Comparison of ENCODE assay signal across 13 mouse cellular contexts in the genomic region with DNA sequence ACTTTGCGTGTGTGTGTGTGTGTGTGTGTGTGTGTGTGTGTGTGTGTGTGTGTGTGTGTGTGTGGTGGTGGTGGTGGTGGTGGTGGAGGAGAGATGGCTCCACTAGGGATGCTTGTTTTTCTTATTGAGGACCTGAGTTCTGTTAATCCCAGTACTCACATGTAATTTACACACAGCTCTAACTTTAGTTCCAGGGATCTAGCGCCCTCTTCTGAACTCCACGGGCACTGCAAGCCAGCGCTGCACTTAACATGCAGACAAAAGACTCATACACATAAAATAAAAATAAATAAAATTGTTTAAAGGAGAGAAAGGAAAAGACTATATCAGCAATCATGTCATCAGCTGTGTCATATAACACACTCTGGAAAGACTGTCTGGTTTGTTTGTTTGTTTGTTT. TPM values are rescaled to one million over a fixed set of nuclear protein-coding genes. Genes with fewer than 3 reads are reported as not detected.
DNase-seq lines count a peak whose midpoint lies in the region; TF ChIP-seq lines count a peak whose summit lies in the region.
"Had no signal": no experiment of that assay in that cellular context is flagged by ENCODE, and none has a peak within 500 bp of the region (broad histone marks: within the 10 kb centered on the region; RNA-seq: fewer than 3 reads in every experiment).

No protein-coding gene starts in this region.

- no peak for TF ChIP-seq EP300 in heart, adult 2 months (IDR thresholded peaks at IDR 0.05; ENCODE audit: insufficient read depth, low read depth, low read length)
- no peak for TF ChIP-seq EP300 in MEL (IDR thresholded peaks at IDR 0.05; ENCODE audit: low read depth in 1 of 2, low read length in 2 of 2)

- peak; percentile 47 for TF ChIP-seq CTCF in heart, adult 2 months (IDR thresholded peaks at IDR 0.05)
- TF ChIP-seq CTCF in MEL (IDR thresholded peaks at IDR 0.05 in 2 of 3, conservative IDR thresholded peaks at IDR 0.05 in 1 of 3; ENCODE audit: control insufficient read depth in 1 of 3, insufficient read depth in 1 of 3, low read depth in 2 of 3, low read length in 3 of 3, poor library complexity in 1 of 3, severe bottlenecking in 1 of 3) = peak; percentile 53 to 61 (median 55); a peak in 5 of 6 replicates

- no peak overlapping the region for H3K9ac ChIP-seq in heart, adult 2 months (ENCODE audit: low read depth, low read length)
- H3K9ac ChIP-seq in MEL (ENCODE audit: control insufficient read depth, low read depth, low read length, poor library complexity, severe bottlenecking) = no peak overlapping the region
- H3K9ac ChIP-seq: hindbrain, embryonic 12.5 days; liver, embryonic 15.5 days had no signal

- no peaks in the 10 kb centered on the region for H3K4me1 ChIP-seq in heart, adult 2 months (ENCODE audit: control insufficient read depth, insufficient read depth, low read length)
- peaks cover 0 to 14% of the 10 kb centered on the region in 2 experiments; a peak in 2 of 4 replicates for H3K4me1 ChIP-seq in MEL (ENCODE audit: control insufficient read depth in 1 of 2, insufficient read depth in 2 of 2, low read length in 2 of 2)

- DNase-seq in heart, adult 2 months = no peak
- DNase-seq in heart, postnatal 36 days = no peak
- DNase-seq in lung, postnatal 36 days = peak; percentile 27
- DNase-seq in lung, postnatal 14 days = no peak
- peak; percentile 66 for DNase-seq in MEL (ENCODE audit: low read depth, low spot score)
- DNase-seq in splenic B cell, adult 2 months (ENCODE audit: low read depth, low spot score) = peak; percentile 31
- no peak for DNase-seq in left cerebral cortex, postnatal 4 days

- intact Hi-C loops in heart, adult 2 months (cut with DNase I) = no loop called here
- intact Hi-C loops in heart, postnatal 36 days (cut with DNase I) = no loop called here
- intact Hi-C loops in left cerebral cortex, postnatal 4 days (cut with DNase I) = no loop called here

- TF ChIP-seq POLR2A in heart, adult 2 months (IDR thresholded peaks at IDR 0.05; ENCODE audit: insufficient read depth, low read depth, low read length) = no peak
- TF ChIP-seq POLR2A in MEL (IDR thresholded peaks at IDR 0.05; ENCODE audit: control insufficient read depth in 1 of 2, insufficient read depth in 1 of 2, low read depth in 1 of 2, low read length in 2 of 2, poor library complexity in 1 of 2) = no peak

- peak; percentile 28 for TF ChIP-seq RAD21 in MEL (IDR thresholded peaks at IDR 0.05; ENCODE audit: low read depth, low read length)

- no peak overlapping the region for H3K4me3 ChIP-seq in heart, adult 2 months
- no peak overlapping the region for H3K4me3 ChIP-seq in MEL (ENCODE audit: control insufficient read depth in 1 of 2, insufficient read depth in 1 of 2, low read depth in 2 of 2, low read length in 2 of 2)
- H3K4me3 ChIP-seq: hindbrain, embryonic 12.5 days; liver, embryonic 15.5 days had no signal

- no peaks in the 10 kb centered on the region for H3K27me3 ChIP-seq in heart, adult 2 months (ENCODE audit: control insufficient read depth, insufficient read depth, low read length)
- no peaks in the 10 kb centered on the region; a peak in 2 of 4 replicates for H3K27me3 ChIP-seq in MEL (ENCODE audit: control insufficient read depth in 1 of 2, insufficient read depth in 2 of 2, low read length in 2 of 2)
- H3K27me3 ChIP-seq in splenic B cell, adult 2 months (ENCODE audit: control insufficient read depth, insufficient read depth, low read length, poor library complexity, severe bottlenecking) = no peaks in the 10 kb centered on the region

- no peaks in the 10 kb centered on the region for H3K9me3 ChIP-seq in MEL (replicated peaks; ENCODE audit: insufficient read depth, low read length)
- H3K9me3 ChIP-seq: hindbrain, embryonic 12.5 days; liver, embryonic 15.5 days had no signal

- H3K27ac ChIP-seq in heart, adult 2 months = no peak overlapping the region
- H3K27ac ChIP-seq in MEL (ENCODE audit: control insufficient read depth, low read depth, low read length) = no peak overlapping the region
- H3K27ac ChIP-seq: hindbrain, embryonic 12.5 days; liver, embryonic 15.5 days had no signal

- H3K36me3 ChIP-seq in heart, adult 2 months (ENCODE audit: control insufficient read depth, insufficient read depth, low read length) = no peaks in the 10 kb centered on the region
- no peaks in the 10 kb centered on the region for H3K36me3 ChIP-seq in MEL (ENCODE audit: control insufficient read depth in 1 of 2, insufficient read depth in 2 of 2, low read length in 2 of 2)
- H3K36me3 ChIP-seq in splenic B cell, adult 2 months (ENCODE audit: control insufficient read depth, insufficient read depth, low read length, poor library complexity, severe bottlenecking) = no peaks in the 10 kb centered on the region
- H3K36me3 ChIP-seq: hindbrain, embryonic 12.5 days; liver, embryonic 15.5 days had no signal

- H3K79me2 ChIP-seq in heart, adult 2 months (replicated peaks; ENCODE audit: control insufficient read depth, insufficient read depth, low read length) = no peaks in the 10 kb centered on the region
- no peaks in the 10 kb centered on the region for H3K79me2 ChIP-seq in MEL (ENCODE audit: control insufficient read depth, insufficient read depth, low read length, poor library complexity)

- 63% methylated on average over 4 of the region's 4 CpGs for WGBS in heart, adult 2 months

TF ChIP-seq in MEL, 35 proteins besides CTCF, POLR2A, EP300 and RAD21:
- TF ChIP-seq SIN3A (IDR thresholded peaks at IDR 0.05; ENCODE audit: low read length) (0 out of 2 replicates have a peak, but pooled peaks have one; percentile 22), POLR2AphosphoS5 (IDR thresholded peaks at IDR 0.05; ENCODE audit: borderline replicate concordance, low read depth, low read length) (no peak), ELF1 (IDR thresholded peaks at IDR 0.05; ENCODE audit: low read depth, low read length) (no peak), USF1 (IDR thresholded peaks at IDR 0.05; ENCODE audit: low read depth, low read length) (no peak), SMC3 (IDR thresholded peaks at IDR 0.05; ENCODE audit: low read depth, low read length) (peak; percentile 23; the same call in 1 of the 2 replicates), JUND (IDR thresholded peaks at IDR 0.05; ENCODE audit: low read depth, low read length) (no peak), MYB (IDR thresholded peaks at IDR 0.05; ENCODE audit: low read depth, low read length) (no peak), RCOR1 (IDR thresholded peaks at IDR 0.05; ENCODE audit: low read depth, low read length) (no peak), ZMIZ1 (IDR thresholded peaks at IDR 0.05; ENCODE audit: low read depth, low read length) (no peak), MAZ (IDR thresholded peaks at IDR 0.05; ENCODE audit: low read depth, low read length) (no peak)

RNA-seq across cellular contexts. Expression of a gene that starts 5.3 kb away (rescaled TPM):
- total RNA-seq in heart, adult 2 months (2021) = not detected
- polyA plus RNA-seq in heart, adult 2 months (2012; rRNA removed) = not detected in 2 replicates
- not detected for total RNA-seq in heart, postnatal 36 days (2021)
- total RNA-seq in MEL (2012; rRNA removed) = not detected in 2 replicates
- polyA plus RNA-seq in MEL (2012; ENCODE audit: insufficient read depth in 1 of 2, insufficient read length in 2 of 2, low read depth in 1 of 2, low replicate concordance in 2 of 2, missing spikeins in 1 of 2) = under 1 TPM in 1 of 2 experiments, not detected in 1; 0.03 TPM
- not detected for total RNA-seq in left cerebral cortex, postnatal 4 days (2021)
- total RNA-seq: layer of hippocampus, adult 8-10 months; monocyte, adult 5-6 weeks had no signal
- polyA plus RNA-seq: forebrain, embryonic 16.5 days; stomach, embryonic 14.5 days had no signal

RNA-seq across cellular contexts. Expression of a gene that starts 7.2 kb away (rescaled TPM):
- total RNA-seq in heart, adult 2 months (2021) = under 1 TPM; 0.91 to 0.96 TPM
- polyA plus RNA-seq in heart, adult 2 months (2012; rRNA removed) = 2.4 and 3.2 TPM in 2 replicates
- total RNA-seq in heart, postnatal 36 days (2021) = 1 to 10 TPM; 1.0 to 2.6 TPM
- 1.3 and 1.4 TPM in 2 replicates for total RNA-seq in MEL (2012; rRNA removed)
- 1 to 10 TPM in 1 of 2 experiments, not detected in 1; 8.0 TPM for polyA plus RNA-seq in MEL (2012; ENCODE audit: insufficient read depth in 1 of 2, insufficient read length in 2 of 2, low read depth in 1 of 2, low replicate concordance in 2 of 2, missing spikeins in 1 of 2)
- 1 to 10 TPM; 2.8 to 4.1 TPM for total RNA-seq in left cerebral cortex, postnatal 4 days (2021)
- total RNA-seq: monocyte, adult 5-6 weeks had no signal

RNA-seq across cellular contexts. Expression of a gene that starts 21.3 kb away (rescaled TPM):
- total RNA-seq in heart, adult 2 months (2021) = not detected
- 0.18 TPM in 1 of 2 replicates, not detected in the other for polyA plus RNA-seq in heart, adult 2 months (2012; rRNA removed)
- not detected for total RNA-seq in heart, postnatal 36 days (2021)
- not detected in 2 replicates for total RNA-seq in MEL (2012; rRNA removed)
- not detected for polyA plus RNA-seq in MEL (2012; ENCODE audit: insufficient read depth in 1 of 2, insufficient read length in 2 of 2, low read depth in 1 of 2, low replicate concordance in 2 of 2, missing spikeins in 1 of 2)
- total RNA-seq in left cerebral cortex, postnatal 4 days (2021) = not detected
- total RNA-seq: layer of hippocampus, adult 8-10 months; monocyte, adult 5-6 weeks had no signal
- polyA plus RNA-seq: forebrain, embryonic 16.5 days; hindbrain, embryonic 12.5 days had no signal

RNA-seq across cellular contexts. Expression of a gene that starts 27.2 kb away (rescaled TPM):
- total RNA-seq in heart, adult 2 months (2021) = 1 to 10 TPM; 2.3 to 2.4 TPM
- polyA plus RNA-seq in heart, adult 2 months (2012; rRNA removed) = 2.5 and 4.8 TPM in 2 replicates
- total RNA-seq in heart, postnatal 36 days (2021) = 1 to 10 TPM; 3.1 to 3.6 TPM
- total RNA-seq in MEL (2012; rRNA removed) = 24.4 and 27.7 TPM in 2 replicates
- 10 to 100 TPM in 1 of 2 experiments, not detected in 1; 41.1 TPM for polyA plus RNA-seq in MEL (2012; ENCODE audit: insufficient read depth in 1 of 2, insufficient read length in 2 of 2, low read depth in 1 of 2, low replicate concordance in 2 of 2, missing spikeins in 1 of 2)
- 1 to 10 TPM in 1 of 2 experiments, under 1 TPM in 1; 0.56 to 1.1 TPM for total RNA-seq in left cerebral cortex, postnatal 4 days (2021)

RNA-seq across cellular contexts. Expression of a gene that starts 31.2 kb away (rescaled TPM):
- total RNA-seq in heart, adult 2 months (2021) = 100 to 1,000 TPM; 151 to 171 TPM
- polyA plus RNA-seq in heart, adult 2 months (2012; rRNA removed) = 120 and 154 TPM in 2 replicates
- total RNA-seq in heart, postnatal 36 days (2021) = 100 to 1,000 TPM; 150 to 169 TPM
- total RNA-seq in MEL (2012; rRNA removed) = 8.0 and 8.2 TPM in 2 replicates
- polyA plus RNA-seq in MEL (2012; ENCODE audit: insufficient read depth in 1 of 2, insufficient read length in 2 of 2, low read depth in 1 of 2, low replicate concordance in 2 of 2, missing spikeins in 1 of 2) = 10 to 100 TPM in 1 of 2 experiments, not detected in 1; 60.6 TPM
- total RNA-seq in left cerebral cortex, postnatal 4 days (2021) = 100 to 1,000 TPM; 158 to 165 TPM

Comparison
In these comparisons a context has a peak if more than half of its experiments do, and no peak if none do; other contexts are left out.
1. DNase-seq: peak in lung, postnatal 36 days (single experiment), MEL (single experiment) and splenic B cell, adult 2 months (single experiment); none in heart, adult 2 months (0 of 2), heart, postnatal 36 days (0 of 2), lung, postnatal 14 days (single experiment) and left cerebral cortex, postnatal 4 days (single experiment).